Mouse (Mus musculus) cerebellum, adult 2 months (tissue): ENCODE measurements around the gene Ptpn4.

Source experiments
- CTCF ChIP-seq: fragments of 200-500 bp; IDR thresholded peaks from 2 replicates; pipeline ENCODE4 v1.5.1; 2011; ENCODE audit warnings: low read depth, mild to moderate bottlenecking, control low read depth, low read length, moderate library complexity, borderline replicate concordance; ENCODE audit not compliant: insufficient read depth
- POLR2A ChIP-seq: fragments of 200-500 bp; IDR thresholded peaks from 2 replicates; pipeline ENCODE4 v1.6.1; 2011; ENCODE audit warnings: low read length, control low read depth, borderline replicate concordance; ENCODE audit not compliant: insufficient read depth

GRCm38 (mm10) chr1:119863507-119864296 lies 26.3 kb upstream of the Ptpn4 start:
- TF ChIP-seq POLR2A = no peak
- no peak for TF ChIP-seq CTCF
